Mouse (Mus musculus): ENCODE data around the gene Limch1.

GRCm38 (mm10) chr5:67097106-67098050, 351.8 kb downstream of the Limch1 start:
- TF ChIP-seq POLR2A (IDR thresholded peaks at IDR 0.05; ENCODE audit: insufficient read depth, low read length) (no peak), CTCF (IDR thresholded peaks at IDR 0.05; ENCODE audit: low read depth, low read length) (no peak)
